Mouse (Mus musculus): ENCODE data around the gene Gng10.
A peak's percentile ranks its signal among the peaks of the same experiment; 100 is the strongest.

Gene Gng10

DNA sequence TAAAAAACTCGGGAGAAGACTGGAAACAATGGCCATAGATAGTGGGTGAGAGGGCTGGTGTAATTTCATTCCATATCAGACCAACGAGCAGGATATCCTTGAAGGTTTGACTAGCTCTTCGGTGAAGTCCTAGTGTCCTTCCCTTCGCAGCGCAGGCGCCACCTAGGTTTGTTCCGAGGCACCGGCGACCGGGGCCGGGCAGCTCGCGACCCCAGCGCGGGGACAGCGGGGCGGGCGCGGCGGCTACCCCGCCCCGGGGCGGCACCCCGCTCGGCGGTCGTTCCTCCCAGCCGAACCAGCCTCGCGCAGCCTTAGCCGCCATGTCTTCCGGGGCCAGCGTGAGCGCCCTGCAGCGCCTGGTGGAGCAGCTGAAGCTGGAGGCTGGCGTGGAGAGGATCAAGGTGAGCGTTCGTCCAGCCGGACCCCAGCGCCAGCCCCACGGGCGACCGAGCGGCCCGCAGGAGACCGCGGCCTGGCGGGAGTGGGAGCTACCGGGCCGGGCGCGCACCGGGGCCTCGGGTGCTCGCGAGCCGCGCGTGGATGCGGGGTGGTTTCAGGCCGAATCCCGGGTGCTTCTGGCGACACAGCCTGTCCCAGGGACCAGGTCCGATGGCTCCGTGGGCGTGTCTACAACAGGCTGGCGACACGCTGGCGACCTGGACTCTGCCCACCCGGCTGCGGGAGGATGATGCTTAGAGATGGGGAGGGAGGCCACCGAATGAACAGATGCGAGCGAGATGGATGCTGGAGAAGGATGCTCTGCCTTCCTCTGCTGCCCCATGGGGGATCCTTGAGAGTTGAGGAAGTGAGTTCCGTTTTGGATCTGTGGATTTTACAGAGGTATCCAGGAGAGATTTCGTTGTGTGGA, at the start of gene Gng10:
Gene Gng10 (plus strand): TSS at position 171 of the 868 bp plus-strand sequence.
- no peak for DNase-seq (ENCODE audit: low read depth, low spot score)

DNA sequence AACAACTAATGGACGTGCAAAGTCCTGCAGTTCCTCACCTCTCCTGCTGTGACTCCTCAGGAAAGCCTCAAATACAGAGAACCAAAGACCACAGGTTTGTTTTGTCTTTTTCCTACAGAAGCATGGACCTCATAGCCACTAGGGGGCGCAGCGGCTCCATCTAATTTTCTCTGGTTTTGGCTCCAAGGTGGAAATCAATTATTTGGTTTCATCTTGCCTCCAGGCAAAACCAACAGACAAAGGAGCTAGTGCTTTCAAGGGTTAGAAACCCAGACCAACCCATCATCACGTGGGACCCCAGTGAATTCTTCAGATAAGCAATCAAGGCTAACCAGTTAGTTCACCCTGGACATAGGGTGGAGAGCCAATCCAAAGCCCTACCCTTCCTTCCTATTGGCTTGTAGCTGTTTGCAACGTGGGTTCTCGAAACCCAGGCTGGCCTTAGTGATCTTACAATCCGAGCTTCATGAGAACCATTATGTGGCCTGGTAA, 49.7 kb upstream of the Gng10 start:
- DNase-seq (ENCODE audit: low read depth, low spot score), result peak; percentile 63

DNA sequence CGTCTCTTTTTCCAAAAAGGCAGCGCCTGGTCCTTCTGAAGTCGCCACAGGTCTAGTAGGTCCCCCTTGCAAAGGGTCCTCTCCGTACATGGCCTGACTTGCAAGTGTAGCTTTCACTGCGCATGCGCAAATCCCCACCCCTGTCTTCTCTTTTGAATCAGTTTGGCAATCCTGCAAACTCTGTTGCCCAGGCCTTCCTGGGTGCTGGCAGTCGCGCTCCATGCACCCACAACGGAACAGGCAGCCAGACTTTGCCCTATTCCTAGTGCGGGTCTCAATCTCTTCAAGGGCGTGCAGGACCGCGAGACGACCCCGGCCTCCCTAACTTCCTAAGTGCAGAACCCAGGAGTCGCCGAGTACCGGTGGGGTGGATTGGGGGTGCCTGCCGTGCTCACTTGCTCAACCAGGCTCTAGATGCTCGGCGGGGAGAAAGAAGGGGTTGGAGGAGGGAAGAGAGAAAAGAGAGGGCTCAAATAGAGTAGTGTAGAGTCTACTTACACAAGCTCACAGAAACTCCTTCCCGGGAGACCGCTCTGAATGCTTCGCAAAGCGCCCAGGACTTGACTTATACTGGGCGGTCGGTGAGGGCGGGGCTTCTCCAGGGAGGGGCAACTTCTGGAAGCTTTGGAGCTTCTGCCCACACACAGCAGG, 48.2 kb upstream of the Gng10 start, which contains the start of gene Ptgr1:
Gene Ptgr1 (minus strand): TSS at position 580 of the 651 bp plus-strand sequence.
- peak; percentile 53 for DNase-seq (ENCODE audit: low read depth, low spot score)

DNA sequence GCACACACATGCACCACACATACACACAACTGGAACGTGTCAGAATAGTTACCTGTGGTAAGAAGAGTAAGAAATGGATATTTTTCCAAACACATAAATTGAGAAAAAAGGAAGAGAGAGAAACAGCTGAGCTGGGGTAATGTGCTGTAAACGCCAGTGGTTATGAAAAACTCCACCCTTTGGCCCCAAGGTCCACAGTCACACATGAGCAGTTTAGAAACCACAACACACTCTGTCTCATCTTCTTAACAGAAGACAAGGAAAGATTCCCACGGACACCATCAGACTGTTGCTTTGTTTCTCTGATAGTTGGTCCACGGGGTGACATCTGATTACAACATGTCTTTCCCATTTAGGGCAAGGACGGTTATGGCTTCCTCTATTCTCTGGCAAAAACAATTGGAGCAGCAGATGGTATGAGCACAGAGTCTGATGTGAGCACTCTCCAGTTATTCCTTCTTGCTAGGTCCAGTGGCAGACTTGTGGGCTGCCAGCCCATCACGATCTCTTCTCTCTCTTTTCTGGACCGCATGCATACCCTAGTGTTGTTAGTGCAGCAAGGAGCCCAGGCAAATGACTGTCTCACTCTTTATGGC, 45.5 kb upstream of the Gng10 start:
- DNase-seq (ENCODE audit: low read depth, low spot score), result no peak

GRCm38 (mm10) chr4:58990609-58991434, 44.1 kb upstream of the Gng10 start:
- DNase-seq (ENCODE audit: low read depth, low spot score), result no peak

GRCm38 (mm10) chr4:58992195-58992594, 42.7 kb upstream of the Gng10 start:
- DNase-seq (ENCODE audit: low read depth, low spot score), result no peak

DNA sequence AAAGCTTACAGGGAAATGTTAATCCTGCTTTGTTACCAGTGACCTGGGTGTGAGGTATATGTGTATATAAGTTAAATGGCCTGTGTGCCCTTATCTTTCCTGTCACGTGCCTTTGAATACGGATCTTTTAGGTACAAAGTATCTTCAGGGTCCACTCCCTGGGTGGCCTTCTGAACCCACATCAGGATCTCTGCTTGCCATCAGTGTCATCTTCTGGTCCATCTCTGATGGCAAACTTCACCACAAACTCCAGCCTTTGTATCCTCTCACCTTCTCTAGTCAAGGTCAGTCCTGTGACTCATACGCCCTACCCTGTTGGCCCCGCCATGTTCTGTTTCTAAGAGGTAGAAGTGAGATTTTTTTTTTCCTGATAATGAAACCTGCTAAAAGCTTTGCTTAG, 40.1 kb upstream of the Gng10 start, which contains the start of gene Dnajc25:
Gene Dnajc25 (plus strand): TSS at position 301 of the 400 bp plus-strand sequence.
- DNase-seq (ENCODE audit: low read depth, low spot score), result no peak

- DNase-seq (ENCODE audit: low read depth, low spot score), result no peak
These were observed 39.6 kb upstream of the Gng10 start for GRCm38 (mm10) chr4:58995251-58995693.

- DNase-seq (ENCODE audit: low read depth, low spot score), result no peak
These were observed 37.8 kb upstream of the Gng10 start for GRCm38 (mm10) chr4:58997081-58997480.

DNA sequence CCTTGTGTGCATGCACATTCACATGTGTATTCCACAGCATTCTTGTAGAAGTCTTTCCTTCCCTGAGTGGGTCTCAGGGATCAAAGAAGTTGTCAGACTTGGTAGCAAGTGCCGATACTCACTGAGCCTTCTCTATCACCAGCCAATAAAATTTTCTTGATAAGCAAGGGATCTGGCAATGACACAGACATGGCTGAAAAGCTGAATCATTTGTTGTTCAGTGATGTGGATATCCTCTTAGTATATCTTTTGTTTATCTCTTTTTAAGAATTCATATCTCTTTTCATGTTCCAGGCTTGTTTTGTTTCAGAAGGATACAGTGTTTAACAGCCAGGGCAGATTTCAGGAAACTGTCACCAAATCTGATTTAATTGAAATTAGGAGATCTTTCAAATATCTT, 36.2 kb upstream of the Gng10 start:
- DNase-seq (ENCODE audit: low read depth, low spot score), result no peak

DNA sequence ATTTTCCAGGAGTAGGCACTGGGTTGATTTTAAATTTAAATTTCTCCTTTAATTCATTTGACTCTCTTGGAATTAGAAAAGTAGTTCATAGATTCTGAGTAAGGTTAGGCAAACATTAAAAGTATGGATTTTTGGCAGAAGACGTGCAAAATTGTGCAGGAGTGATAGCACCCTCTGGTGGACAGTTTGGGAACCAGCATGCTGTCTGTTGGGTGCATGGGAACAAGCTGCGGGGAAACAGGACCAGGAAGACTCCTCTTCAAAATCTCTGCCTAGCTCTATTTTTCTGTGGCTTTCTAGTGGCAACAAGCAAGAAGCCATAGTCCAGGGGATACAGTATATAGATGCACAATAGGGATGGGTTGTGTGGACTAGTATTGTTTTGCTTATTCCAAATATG, 35.2 kb upstream of the Gng10 start:
- peak; percentile 24 for DNase-seq (ENCODE audit: low read depth, low spot score)

DNA sequence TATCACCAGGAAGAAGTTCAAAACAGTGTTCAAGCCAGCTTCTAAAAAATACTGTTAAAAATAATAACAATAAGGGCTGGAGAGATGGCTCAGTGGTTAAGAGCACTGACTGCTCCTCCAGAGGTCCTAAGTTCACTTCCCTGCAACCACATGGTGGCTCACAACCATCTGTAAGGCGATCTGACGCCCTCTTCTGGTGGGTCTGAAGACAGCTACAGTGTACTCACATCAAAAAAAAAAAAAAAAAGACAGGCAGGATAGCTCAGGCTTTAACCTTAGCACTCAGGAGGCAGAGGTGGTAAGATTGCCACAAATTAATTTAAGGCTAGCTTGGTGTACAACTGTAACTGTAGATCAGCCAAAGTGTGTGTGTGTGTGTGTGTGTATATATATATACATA, 34.3 kb upstream of the Gng10 start:
- DNase-seq (ENCODE audit: low read depth, low spot score), result peak; percentile 42

- DNase-seq (ENCODE audit: low read depth, low spot score), result peak; percentile 75
These were observed 31.7 kb upstream of the Gng10 start, which contains the start of gene Gm20503 for GRCm38 (mm10) chr4:59002948-59003805. Gm20503 (plus strand) TSS chr4:59003210.

DNA sequence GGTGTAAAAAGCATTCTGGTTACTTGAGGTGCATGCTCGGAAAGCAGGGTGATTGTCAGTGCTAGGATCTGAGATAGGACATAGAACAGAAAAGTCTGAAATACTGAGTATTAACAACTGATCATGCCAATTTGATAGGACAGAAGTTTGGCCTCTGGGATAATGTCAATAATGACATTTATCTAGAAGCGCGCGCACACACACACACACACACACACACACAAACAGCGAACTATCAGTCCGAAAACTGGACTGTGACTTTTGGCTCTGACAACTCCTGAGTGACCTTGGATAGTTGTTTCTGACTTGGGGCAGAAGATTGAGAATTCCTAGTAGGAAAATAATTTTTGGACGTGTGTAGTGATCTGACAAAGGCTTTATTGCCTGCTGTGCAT, 31.1 kb upstream of the Gng10 start:
- DNase-seq (ENCODE audit: low read depth, low spot score), result no peak

GRCm38 (mm10) chr4:59006211-59006610, 28.7 kb upstream of the Gng10 start:
- no peak for DNase-seq (ENCODE audit: low read depth, low spot score)

DNA sequence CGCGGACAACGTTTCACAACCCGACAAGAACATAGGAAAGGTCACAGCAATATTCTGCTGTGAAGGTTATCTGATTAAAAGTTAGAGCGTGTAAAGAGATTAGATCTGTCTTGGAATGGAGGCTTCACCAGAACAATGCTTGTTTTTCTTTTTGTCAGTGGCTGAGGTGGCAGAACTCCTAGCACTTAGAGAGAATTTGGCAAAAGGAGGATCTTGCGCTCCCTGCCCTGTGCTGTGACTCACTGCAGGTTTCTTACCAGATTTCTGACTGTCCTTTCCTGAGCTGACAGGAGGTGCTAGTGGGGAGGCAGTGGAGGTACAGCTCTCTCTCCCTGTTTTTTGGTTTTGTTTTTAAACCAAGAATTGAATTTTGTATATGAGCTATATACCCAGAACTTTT, 27.9 kb upstream of the Gng10 start:
- DNase-seq (ENCODE audit: low read depth, low spot score), result no peak

GRCm38 (mm10) chr4:59007974-59008373, 26.9 kb upstream of the Gng10 start:
- DNase-seq (ENCODE audit: low read depth, low spot score), result no peak

DNA sequence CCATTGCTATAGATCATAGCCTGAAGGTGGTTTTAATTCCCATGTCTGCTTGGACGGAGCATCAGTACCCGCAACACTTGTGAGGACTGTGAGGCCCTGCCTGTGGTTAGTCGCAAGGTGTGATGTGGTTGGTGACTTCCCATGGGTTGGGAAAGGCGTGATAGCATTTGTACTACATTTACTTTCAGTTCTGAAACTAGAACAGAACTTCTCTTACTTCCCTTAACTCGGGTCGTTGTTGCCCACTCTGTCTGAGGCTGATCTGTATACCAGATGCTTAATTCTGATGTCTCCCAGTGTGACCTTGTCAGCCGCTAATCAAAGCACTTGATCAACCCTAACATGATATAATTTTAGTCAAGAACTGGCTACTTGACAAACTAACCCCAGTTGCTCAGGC, 25.7 kb upstream of the Gng10 start:
- no peak for DNase-seq (ENCODE audit: low read depth, low spot score)

- DNase-seq (ENCODE audit: low read depth, low spot score), result no peak
These were observed 25.2 kb upstream of the Gng10 start for GRCm38 (mm10) chr4:59009696-59010095.

- no peak for DNase-seq (ENCODE audit: low read depth, low spot score)
These were observed 23.4 kb upstream of the Gng10 start for GRCm38 (mm10) chr4:59011446-59011845.

Data from WW6 (cell line).